Mouse (Mus musculus): ENCODE measurements around the gene Adamts15.

- no peak for TF ChIP-seq CTCF (IDR thresholded peaks at IDR 0.05; ENCODE audit: insufficient read depth, low read depth, low read length)
- TF ChIP-seq POLR2A (IDR thresholded peaks at IDR 0.05; ENCODE audit: insufficient read depth, low read depth, low read length) = no peak
These were observed at the start of gene Adamts15 for GRCm38 (mm10) chr9:30922197-30922894.

Measured in olfactory bulb, adult 2 months (tissue).